Mouse (Mus musculus) hematopoietic stem cell, adult 5-6 weeks (primary cell): ENCODE data around the gene Gmfg. TPM values are rescaled to one million over a fixed set of nuclear protein-coding genes. Genes with fewer than 3 reads are reported as not detected.
A peak's percentile ranks its signal among the peaks of the same experiment; 100 is the strongest.

Experiments used
- ATAC-seq, 2 experiments: fragments of 125-278 bp in 1 of 2; replicated peaks in 1 of 2; 2 replicates each; pipeline ENCODE4 v1.8.0; 2016 to 2017; ENCODE audit warnings: inconsistent platforms in 2 of 2, mild to moderate bottlenecking in 2 of 2, moderate number of reproducible peaks in 2 of 2, low read depth in 1 of 2, moderate TSS enrichment in 1 of 2; ENCODE audit not compliant: low FRiP score in 2 of 2, poor library complexity in 2 of 2, severe bottlenecking in 2 of 2, insufficient read depth in 1 of 2, low TSS enrichment in 1 of 2
- total RNA-seq: library from RNA; stranded (forward); fragments of 172-1452, 232-1000 nt; gene quantifications from 2 replicates; pipeline ENCODE4 v1.2.3, GENCODE M21; 2017

Gene Gmfg
- total RNA-seq, 1 experiment from 2014 or later, result 584 TPM

DNA sequence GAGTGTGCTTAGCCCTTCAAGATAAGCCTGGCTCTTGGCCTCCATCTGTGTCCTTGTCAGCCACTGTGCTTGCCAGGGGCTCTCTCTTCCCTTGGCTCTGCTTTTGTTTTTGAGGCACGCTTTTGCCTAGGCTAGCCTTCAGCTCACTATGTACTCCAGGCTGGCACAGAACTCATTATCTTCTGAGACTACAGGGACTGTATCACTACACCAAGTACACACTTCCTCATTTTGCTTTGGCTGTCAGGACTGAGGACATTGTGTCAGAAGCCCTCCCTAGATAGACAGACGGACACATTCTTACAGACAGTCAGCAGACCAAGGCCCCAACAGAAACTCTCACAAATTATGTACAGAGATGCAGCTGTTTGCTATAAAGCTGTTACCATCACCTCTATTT, 25.5 kb downstream of the Gmfg start:
- ATAC-seq, result no peak

DNA sequence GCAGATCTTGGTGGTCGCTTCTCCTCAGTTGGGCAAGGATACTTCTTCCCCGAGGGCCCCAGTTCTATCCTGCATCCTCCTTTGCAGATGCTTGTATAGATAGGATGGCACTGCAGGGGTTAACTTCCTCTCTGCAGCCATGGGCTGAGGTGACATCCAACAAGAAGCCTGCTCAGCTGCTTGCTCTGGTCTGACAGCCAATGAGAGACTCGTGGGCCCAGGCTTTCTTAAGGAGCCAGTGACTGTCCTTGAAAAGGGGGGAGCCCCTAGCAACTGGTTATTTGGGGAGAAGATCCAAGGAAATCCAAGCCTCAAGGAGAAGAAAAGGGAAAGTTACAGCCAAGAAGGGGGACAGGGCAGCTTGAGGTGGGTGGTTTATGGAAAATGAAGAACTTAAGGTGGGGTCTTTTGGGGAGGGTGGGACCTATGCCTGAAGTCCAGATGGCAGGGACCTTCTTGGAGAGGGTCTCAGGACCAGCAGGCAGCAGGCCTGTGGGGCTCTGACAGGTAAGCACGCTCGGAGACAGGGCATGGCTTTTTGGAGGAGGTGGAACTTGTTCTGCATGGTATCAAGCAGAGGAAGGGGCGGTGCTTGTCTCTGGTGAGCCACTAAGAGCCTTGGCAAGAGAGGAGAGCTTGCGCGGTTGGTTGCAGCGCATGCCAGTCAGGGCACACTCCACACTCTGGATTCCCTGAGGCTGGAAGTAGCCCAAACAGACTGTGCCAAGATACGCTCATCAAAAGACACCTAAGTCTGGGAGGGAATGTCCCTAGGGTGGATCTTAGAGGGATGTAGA, 27.4 kb downstream of the Gmfg start:
- ATAC-seq, result peak; percentile 75 to 84

DNA sequence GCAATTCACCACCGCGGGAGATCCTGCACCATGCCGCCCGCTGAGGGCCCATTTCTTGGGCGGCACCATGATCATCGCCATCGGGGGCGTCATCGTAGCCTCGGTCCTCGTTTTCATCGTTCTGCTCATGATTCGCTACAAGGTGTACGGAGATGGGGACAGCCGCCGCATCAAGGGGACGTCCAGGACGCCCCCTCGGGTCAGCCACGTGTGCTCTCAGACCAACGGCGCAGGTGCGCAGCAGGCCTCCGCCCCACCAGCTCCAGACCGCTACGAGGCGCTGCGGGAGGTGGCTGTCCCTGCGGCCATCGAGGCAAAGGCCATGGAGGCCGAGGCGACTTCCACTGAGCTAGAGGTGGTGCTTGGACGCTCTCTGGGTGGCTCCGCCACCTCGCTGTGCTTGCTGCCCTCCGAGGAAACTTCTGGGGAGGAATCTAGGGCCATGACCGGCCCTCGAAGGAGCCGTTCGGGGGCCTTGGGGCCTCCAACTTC, 29.5 kb downstream of the Gmfg start:
- no peak for ATAC-seq

DNA sequence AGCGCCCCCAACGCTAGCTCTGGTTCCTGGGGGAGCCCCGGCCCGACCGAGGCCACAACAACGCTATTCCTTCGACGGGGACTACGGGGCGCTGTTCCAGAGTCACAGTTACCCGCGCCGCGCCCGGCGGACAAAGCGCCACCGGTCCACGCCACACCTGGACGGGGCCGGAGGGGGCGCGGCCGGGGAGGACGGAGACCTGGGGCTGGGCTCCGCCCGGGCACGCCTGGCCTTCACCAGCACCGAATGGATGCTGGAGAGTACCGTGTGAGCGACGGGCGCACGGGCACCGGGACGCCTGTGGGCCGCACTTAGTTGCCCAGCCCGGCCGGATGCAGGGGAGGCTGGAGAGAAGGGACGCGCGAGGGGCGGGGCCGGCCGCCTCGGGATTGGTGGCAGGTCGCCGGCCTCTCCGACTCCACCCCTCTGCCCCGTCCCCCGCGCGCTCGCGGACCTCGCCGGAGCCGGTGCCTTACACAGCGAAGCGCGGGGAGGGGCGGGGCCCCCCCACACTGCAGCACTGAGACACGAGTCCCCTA, 30.0 kb downstream of the Gmfg start:
- peak; percentile 29 to 52 for ATAC-seq

DNA sequence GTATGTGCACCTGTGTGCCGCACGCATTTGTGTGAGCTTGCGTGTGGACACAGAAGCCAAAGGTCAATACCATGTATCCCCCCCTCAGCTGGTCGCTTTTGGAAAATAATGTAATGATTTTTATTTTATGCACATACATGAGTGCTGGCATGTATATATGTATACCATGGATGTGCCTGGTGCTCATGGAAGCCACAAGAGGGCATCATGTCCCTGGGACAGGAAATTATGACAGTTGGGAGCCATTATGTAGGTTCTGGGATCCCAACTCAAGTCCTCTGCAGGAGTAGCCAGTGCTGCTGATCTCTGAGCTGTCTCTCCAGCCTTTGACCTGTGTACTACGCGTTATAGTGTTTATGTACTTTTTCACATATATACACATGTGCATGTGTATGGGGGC, 38.9 kb downstream of the Gmfg start:
- no peak for ATAC-seq

DNA sequence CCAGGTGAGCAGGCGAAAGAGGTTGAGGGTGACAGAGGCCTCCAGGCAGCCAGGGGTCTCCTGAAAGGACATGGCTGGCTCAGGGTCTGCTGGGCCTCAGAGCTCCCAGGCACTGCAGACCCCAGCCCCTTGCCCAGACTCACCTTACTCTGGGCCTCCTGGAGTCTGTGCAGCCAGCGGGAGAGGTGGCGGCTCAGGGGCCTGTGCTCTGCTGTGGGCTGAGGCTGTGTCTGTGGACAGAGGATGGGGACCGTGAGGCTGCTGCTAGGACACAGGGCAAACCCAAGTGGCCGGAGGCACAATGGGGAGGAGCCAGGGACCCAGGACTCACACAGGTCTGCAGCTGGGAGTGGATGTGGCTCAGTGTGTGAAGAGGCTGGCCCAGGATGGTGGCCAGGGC, 40.1 kb downstream of the Gmfg start:
- ATAC-seq, result no peak

DNA sequence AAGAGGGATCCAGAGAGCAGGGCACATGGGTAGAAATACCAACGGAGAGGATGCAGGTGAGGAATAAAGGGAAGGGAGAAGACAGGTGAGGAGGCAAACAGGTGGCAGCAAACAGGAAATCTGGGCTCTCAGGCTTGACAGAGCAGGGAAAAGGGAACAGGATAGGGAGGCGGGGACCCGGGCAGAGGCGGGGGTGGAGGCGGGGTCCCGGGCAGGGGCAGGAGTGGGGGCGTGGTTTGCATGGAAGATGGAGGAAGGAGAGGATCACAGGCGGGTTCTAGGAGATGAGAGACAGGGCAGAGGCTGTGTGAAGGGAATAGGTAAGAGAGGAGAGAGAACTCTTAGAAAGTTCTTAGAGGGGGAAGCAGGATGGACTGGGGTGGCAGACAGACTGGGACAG, 41.6 kb downstream of the Gmfg start:
- peak in 1 of 2 experiments; percentile 32; a peak in 1 of 4 replicates for ATAC-seq

DNA sequence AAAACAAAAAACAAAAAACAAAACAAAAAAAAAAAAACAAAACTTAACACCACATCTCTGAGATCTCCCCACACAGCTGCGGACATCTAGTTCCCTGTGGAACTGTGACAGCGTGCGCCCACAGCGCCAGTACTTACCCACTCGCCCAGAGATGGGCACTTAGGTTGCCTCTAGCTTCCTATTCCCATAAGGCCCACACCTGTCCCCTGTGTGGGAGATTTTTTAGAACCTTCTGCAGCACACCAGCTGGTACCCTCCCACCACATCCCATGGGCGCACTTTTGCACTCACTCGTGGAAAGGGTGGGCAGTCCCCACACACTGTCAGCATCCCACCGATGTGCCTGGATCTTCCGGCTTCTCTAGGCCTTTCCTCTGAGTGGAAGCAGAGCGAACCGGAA, 45.6 kb downstream of the Gmfg start:
- ATAC-seq, result no peak

DNA sequence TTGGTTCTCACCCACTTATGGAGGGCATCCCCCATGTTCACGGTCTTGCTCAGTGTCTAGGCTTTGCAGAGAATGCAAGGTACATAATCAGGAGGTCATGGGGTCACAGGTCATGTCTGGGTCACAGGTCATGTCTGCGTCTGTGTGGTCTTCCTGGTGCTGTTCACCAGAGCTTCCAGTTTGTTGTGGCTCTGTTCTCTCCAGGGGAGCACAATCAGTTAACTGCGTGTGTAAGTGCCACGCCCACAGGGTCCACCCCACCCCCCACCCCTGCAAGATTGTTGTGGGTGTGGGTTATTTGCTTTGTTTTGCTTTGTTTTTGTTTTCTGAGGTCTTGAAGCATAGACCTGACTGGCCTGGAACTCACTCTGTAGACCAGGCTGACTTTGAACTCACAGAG, 46.9 kb downstream of the Gmfg start:
- no peak for ATAC-seq

DNA sequence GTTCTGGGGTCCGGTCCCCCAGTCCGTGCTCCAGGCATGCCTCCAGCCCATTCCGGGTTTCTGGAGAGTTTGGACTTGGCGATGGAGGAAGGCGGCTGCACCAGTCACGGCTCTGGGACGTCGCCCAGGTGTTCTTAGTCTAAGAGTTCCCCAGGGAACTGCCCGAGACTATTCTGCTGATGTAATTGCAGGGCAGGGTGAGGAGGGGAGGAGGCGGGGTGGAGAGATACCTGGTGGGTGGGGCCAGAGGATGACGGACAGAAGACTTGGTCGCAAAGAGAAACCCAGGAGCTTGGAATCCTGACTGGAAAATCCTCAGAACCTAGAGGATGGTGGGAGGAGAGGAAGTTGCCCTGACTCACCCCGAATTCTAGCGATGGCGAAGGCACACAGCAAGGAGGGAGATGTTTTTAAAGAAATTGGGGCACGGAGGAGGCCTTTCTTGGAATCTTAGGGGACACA, 50.8 kb downstream of the Gmfg start:
- ATAC-seq, result no peak

DNA sequence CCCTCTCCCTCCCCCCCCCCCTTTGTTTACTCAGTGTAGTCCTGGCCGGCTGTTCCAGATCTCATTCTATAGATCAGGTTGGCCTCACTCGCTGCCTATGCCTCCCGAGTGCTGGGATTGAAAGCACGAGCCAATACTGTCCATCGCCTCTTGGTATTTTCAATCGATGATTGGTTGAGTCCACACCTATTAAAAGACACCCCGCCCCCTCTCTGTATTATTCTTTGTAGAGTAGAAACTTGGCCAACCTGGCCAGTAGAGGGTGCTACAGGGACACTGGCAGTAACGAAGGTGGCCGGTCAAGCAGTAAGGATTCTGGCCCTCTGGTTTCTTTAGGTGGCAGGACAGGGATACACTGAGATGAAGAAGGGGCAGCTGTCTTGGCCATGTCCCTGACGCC, 53.2 kb downstream of the Gmfg start:
- ATAC-seq, result peak in 1 of 2 experiments; percentile 53; a peak in 2 of 4 replicates

DNA sequence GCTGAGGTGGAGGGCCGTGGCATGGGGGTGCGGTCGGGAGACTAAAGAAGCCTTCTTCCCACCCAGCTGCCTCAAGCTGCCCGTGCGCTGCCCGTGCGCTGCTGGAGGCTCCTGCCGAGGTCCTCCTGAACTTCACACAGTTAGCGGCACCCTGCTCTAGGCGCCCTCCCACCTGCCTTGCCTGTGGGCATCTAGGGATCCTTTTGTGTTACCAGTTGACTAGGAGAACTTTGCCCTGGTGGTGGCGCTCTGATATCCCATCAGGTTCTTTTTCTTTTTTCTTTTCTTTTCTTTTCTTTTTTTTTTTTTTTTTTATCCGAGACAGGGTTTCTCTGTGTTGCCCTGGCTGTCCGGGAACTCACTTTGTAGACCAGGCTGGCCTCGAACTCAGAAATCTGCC, 53.7 kb downstream of the Gmfg start:
- ATAC-seq, result peak in 1 of 2 experiments; percentile 36; a peak in 2 of 4 replicates

DNA sequence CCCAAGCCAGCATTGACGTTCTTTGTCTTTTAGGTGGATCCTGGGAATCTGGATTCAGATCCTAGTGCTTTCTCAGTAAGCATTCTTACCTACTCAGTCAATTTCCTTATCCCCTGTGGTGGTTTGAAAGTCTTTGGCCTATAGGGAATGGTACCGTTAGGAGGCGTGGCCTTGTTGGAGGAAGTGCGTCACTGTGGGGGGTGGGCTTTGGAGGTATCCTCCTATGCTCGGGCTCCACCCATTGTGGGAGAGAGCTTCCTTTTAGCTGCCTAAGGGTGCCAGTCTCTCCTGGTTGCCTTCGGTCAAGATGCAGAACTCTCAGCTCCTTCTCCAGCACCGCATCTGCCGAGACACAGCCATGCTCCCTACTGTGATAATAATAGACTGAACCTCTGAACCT, 55.1 kb downstream of the Gmfg start:
- ATAC-seq, result no peak

DNA sequence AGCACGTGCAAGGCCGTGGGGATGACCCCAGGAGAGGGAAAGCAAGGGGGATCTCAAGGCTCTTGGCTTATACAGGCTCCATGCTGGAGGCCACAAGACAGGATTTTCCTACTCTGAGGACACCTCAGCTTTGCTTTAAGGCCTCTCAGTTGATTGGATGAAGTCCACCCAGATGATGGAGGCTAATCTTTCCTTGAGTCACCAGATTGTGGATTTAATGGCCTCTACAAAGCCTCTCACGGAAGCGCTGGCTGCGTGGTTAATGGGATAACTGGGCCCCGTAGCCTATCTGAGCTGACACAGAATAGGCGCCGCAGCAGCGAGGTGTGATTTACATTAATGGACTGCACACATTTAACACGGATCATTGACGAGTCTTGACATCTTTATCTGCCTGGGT, 58.2 kb downstream of the Gmfg start:
- no peak for ATAC-seq

Other genes starting within 250 kb of the Gmfg start
- gene Eid2, start 169.6 kb upstream of the Gmfg start, total RNA-seq, result 6.4 and 8.6 TPM in 2 replicates
- gene Eid2b, start 159.7 kb upstream of the Gmfg start, total RNA-seq, result 4.5 and 4.8 TPM in 2 replicates
- gene Selenov, start 146.3 kb upstream of the Gmfg start, total RNA-seq, result not detected in 2 replicates
- 0.25 TPM in 1 of 2 replicates, not detected in the other for gene Dll3, start 135.2 kb upstream of the Gmfg start, total RNA-seq
- 27.8 and 42.9 TPM in 2 replicates for gene Timm50, start 125.4 kb upstream of the Gmfg start, total RNA-seq
- 66.2 and 71.9 TPM in 2 replicates for gene Supt5, start 98.7 kb upstream of the Gmfg start, total RNA-seq
- gene Rps16, start 86.8 kb upstream of the Gmfg start, total RNA-seq, result 943 and 1,083 TPM in 2 replicates
- gene Plekhg2, start 64.8 kb upstream of the Gmfg start, total RNA-seq, result 3.5 and 12.5 TPM in 2 replicates
- 166 and 198 TPM in 2 replicates for gene Zfp36, start 57.2 kb upstream of the Gmfg start, total RNA-seq
- gene Med29, start 44.7 kb upstream of the Gmfg start, total RNA-seq, result 15.8 and 32.4 TPM in 2 replicates
- gene Paf1, start 44.5 kb upstream of the Gmfg start, total RNA-seq, result 181 and 184 TPM in 2 replicates
- gene Lrfn1, start 14.5 kb downstream of the Gmfg start, total RNA-seq, result 2.2 and 8.7 TPM in 2 replicates
- not detected in 2 replicates for gene Ifnl2, start 73.0 kb downstream of the Gmfg start, total RNA-seq
- not detected in 2 replicates for gene Ifnl3, start 85.4 kb downstream of the Gmfg start, total RNA-seq
- gene Sycn, start 103.4 kb downstream of the Gmfg start, total RNA-seq, result not detected in 2 replicates
- gene Nccrp1, start 109.8 kb downstream of the Gmfg start, total RNA-seq, result not detected in 2 replicates
- gene Samd4b, start 160.7 kb downstream of the Gmfg start, total RNA-seq, result 5.2 and 6.3 TPM in 2 replicates
- gene Pak4, start 160.7 kb downstream of the Gmfg start, total RNA-seq, result 7.0 and 10.4 TPM in 2 replicates
- not detected in 2 replicates for gene Acp7, start 193.9 kb downstream of the Gmfg start, total RNA-seq